ENCODE assay signal across 18 mouse cellular contexts in genomic region chr11:117552430-117552969, GRCm38 (mm10).
DNase-seq lines count a peak whose midpoint lies in the region; ATAC-seq lines count a peak whose summit lies in the region.
"Had no signal": no experiment of that assay in that cellular context is flagged by ENCODE, and none has a peak within 500 bp of the region (broad histone marks: within the 10 kb centered on the region; RNA-seq: fewer than 3 reads in every experiment).

No protein-coding gene starts in this region.

- H3K9ac ChIP-seq in hindbrain, embryonic 15.5 days, result no peak overlapping the region
- H3K9ac ChIP-seq: forebrain, embryonic 15.5 days; limb, embryonic 15.5 days had no signal

- no peak overlapping the region for H3K4me3 ChIP-seq in hindbrain, embryonic 15.5 days
- no peak overlapping the region for H3K4me3 ChIP-seq in hindbrain, embryonic 10.5 days
- H3K4me3 ChIP-seq: forebrain, embryonic 15.5 days; heart, adult 2 months; left cerebral cortex, adult 2 months; limb, embryonic 15.5 days; myocyte had no signal

- H3K27ac ChIP-seq in hindbrain, embryonic 15.5 days (replicated peaks), result no peak overlapping the region; the same call in 1 of the 2 replicates
- H3K27ac ChIP-seq in hindbrain, embryonic 10.5 days, result no peak overlapping the region
- H3K27ac ChIP-seq: forebrain, embryonic 15.5 days; heart, adult 2 months; kidney, postnatal 0 days; left cerebral cortex, adult 2 months; limb, embryonic 15.5 days had no signal

- H3K9me3 ChIP-seq in hindbrain, embryonic 15.5 days, result no peaks in the 10 kb centered on the region
- no peaks in the 10 kb centered on the region for H3K9me3 ChIP-seq in hindbrain, embryonic 10.5 days
- H3K9me3 ChIP-seq: forebrain, embryonic 15.5 days; limb, embryonic 15.5 days had no signal

- H3K4me2 ChIP-seq in hindbrain, embryonic 15.5 days, result no peak overlapping the region
- H3K4me2 ChIP-seq: forebrain, embryonic 15.5 days; limb, embryonic 15.5 days had no signal

- peak; percentile 57; the same call in 1 of the 2 replicates for ATAC-seq in hindbrain, embryonic 15.5 days (ENCODE audit: low FRiP score, low read depth)
- ATAC-seq: CD4-positive, CD25-positive, alpha-beta regulatory T cell, adult 4 months; forebrain, embryonic 15.5 days; inflammation-experienced regulatory T-cells, adult 6 months had no signal

- 85% methylated on average over 8 of the region's 8 CpGs for WGBS in hindbrain, embryonic 15.5 days
- WGBS in hindbrain, embryonic 10.5 days, result 92% methylated on average over 8 of the region's 8 CpGs

- no peak for DNase-seq in hindbrain, embryonic 10.5 days (ENCODE audit: low spot score)
- DNase-seq in ovary, postnatal 36 days (ENCODE audit: low spot score), result peak; percentile 38
- no peak for DNase-seq in ovary, postnatal 10 days (ENCODE audit: low spot score)
- peak; percentile 85 for DNase-seq in cerebellum, adult 9-11 months
- peak; percentile 86 for DNase-seq in skeletal muscle tissue, adult 2 months (ENCODE audit: low read depth, low spot score)
- no peak for DNase-seq in urinary bladder, postnatal 14 days (ENCODE audit: low spot score)
- DNase-seq in liver, result no peak
- DNase-seq: heart, adult 2 months; heart, postnatal 10 days; lung, adult 2 months had no signal

- H3K36me3 ChIP-seq in hindbrain, embryonic 15.5 days, result no peaks in the 10 kb centered on the region
- no peaks in the 10 kb centered on the region for H3K36me3 ChIP-seq in hindbrain, embryonic 10.5 days
- H3K36me3 ChIP-seq: forebrain, embryonic 15.5 days; limb, embryonic 15.5 days had no signal

- no peaks in the 10 kb centered on the region for H3K27me3 ChIP-seq in hindbrain, embryonic 15.5 days
- H3K27me3 ChIP-seq in hindbrain, embryonic 10.5 days (ENCODE audit: insufficient read depth, poor library complexity, severe bottlenecking), result no peaks in the 10 kb centered on the region
- H3K27me3 ChIP-seq: forebrain, embryonic 15.5 days; limb, embryonic 15.5 days had no signal

- peaks cover 10% of the 10 kb centered on the region; the same call in 1 of the 2 replicates for H3K4me1 ChIP-seq in hindbrain, embryonic 15.5 days (replicated peaks)
- peaks cover 18% of the 10 kb centered on the region for H3K4me1 ChIP-seq in hindbrain, embryonic 10.5 days (replicated peaks)

Comparison
In these comparisons a context has a peak if more than half of its experiments do, and no peak if none do; other contexts are left out.
1. DNase-seq: peak in ovary, postnatal 36 days (single experiment), cerebellum, adult 9-11 months (single experiment) and skeletal muscle tissue, adult 2 months (single experiment); none in hindbrain, embryonic 10.5 days (single experiment), ovary, postnatal 10 days (single experiment), urinary bladder, postnatal 14 days (single experiment) and liver (single experiment).